Mouse (Mus musculus) retina, adult 2 months (tissue): Measurements from ENCODE around the gene Negr1.

Experiments
- DNase-seq: peaks from one replicate; pipeline ENCODE4 v3.0.0-alpha.2; 2012; ENCODE audit warnings: low read depth, low spot score

Negr1 gene

DNA sequence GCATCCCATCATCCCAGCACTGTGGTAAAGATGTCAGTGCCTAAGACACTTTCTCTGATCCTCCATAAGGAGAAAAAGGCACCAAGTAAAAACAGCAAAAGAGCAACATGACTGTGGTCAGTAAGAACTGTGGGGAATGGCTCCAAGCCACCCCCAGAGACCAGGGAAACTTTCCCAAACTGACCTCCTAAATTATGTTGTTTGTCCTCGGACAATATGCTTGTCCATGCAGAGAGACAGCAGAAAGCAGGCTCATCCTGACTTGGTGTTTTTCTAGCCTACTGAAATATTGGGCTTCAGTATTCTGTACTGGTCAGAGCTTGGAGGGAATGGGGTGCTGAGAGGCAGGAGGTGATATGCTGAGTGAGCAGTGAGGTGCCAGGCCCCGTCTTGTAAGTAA lies 647.8 kb downstream of the Negr1 start:
- DNase-seq: no peak

GRCm38 (mm10) chr3:157215937-157216719 lies 654.5 kb downstream of the Negr1 start:
- no peak for DNase-seq

GRCm38 (mm10) chr3:157217794-157218193 lies 656.2 kb downstream of the Negr1 start:
- no peak for DNase-seq

GRCm38 (mm10) chr3:157224920-157225319 lies 663.3 kb downstream of the Negr1 start:
- no peak for DNase-seq

GRCm38 (mm10) chr3:157232723-157233122 lies 671.1 kb downstream of the Negr1 start:
- peak; percentile 15 for DNase-seq

DNA sequence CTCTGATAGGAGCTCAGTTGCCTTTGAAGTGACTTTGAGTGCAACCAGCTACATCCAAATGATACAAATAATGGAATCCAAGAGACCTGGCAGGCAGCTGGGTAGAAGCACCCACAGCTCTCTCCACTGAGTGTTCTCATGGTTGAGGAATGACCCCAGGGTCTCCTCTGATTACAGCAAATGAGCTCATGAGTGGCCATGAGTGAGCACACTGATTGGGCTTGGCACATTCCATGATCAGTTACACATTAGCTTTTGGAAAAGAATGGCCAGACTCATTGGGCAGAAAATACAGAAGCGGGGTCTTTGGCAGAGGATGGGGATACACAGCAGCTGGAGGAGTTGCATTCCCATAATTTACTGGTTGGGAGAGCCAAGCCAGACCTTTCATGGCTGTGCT lies 678.6 kb downstream of the Negr1 start:
- no peak for DNase-seq

DNA sequence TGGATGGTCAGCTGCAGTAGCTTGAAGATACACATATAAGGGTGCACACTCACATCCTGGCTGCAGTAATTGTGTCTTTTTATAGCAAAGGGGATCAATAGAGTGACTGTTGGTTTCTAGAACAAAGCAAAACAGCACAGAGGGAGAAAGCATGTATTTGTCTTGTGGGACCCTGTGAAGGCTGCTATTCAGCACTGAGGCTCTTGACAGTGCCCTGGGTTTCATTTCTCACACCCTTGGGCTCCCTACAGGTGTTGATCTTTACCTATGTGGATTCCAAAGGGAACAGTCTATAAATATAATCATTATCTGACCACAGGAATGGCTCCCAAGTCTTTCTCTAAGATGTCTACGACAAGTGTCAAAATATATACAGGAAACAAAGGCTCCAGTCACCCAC lies 693.9 kb downstream of the Negr1 start:
- DNase-seq: no peak

DNA sequence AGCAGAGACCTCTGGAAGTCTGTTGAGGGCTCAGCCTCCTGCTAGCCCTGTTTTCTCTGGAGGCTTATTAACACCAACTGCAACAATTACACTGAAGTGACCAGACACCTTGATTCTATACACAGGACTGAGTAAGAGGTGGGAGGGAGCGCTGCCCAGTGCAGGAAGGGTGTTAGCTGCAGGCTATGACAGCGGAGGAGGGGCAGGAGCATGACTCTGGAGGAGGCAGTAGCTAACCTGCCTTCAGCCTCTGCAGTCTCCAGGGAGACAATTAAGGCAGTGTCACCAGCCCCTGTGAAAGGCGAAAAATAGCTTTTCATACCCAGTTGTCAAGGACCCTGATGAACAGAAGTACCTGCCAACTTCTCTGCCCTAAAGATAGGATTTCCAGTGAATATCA lies 694.3 kb downstream of the Negr1 start:
- DNase-seq: no peak

GRCm38 (mm10) chr3:157268742-157269141 lies 707.1 kb downstream of the Negr1 start:
- no peak for DNase-seq

DNA sequence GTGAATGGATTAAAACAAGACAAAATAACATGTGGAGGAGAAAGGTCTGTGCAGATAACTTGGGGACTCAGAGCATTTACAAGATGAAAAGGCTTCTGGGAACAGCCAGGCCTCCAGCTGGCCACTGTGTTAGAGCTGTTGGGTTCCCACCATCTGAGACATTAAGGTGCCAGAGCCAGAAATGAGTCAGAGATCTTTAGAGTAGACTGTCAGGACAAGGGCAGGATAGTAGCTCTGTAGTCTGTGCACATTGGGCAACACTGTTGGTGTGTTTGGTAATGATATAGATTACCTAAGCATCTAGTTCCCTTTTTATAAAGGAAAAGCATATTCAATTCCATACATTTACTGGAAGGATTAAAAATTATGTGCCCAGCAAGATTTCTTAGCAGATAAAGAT lies 710.8 kb downstream of the Negr1 start:
- no peak for DNase-seq

DNA sequence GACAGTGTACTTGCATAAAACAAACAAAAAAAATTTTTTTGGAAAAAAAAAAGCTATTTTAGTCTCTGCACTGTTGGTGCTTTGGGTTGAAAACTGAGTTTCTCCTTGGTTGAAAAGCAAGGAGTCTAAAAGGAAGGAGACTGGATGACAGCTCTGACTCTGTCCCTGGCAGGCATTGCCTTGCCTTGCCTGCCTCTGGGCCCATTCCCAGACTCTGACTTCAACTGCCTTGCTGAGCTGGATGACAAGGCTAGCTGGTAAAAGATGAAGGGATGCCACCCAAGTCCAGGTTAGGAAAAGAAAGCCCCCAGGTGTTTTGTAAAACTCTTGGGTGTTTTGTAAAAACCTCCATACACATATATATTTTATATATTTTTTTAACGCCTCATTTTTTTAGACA lies 712.5 kb downstream of the Negr1 start:
- DNase-seq: no peak

GRCm38 (mm10) chr3:157279717-157280116 lies 718.1 kb downstream of the Negr1 start:
- DNase-seq: no peak

- no peak for DNase-seq
Observed at GRCm38 (mm10) chr3:157281259-157281658, 719.7 kb downstream of the Negr1 start.

DNA sequence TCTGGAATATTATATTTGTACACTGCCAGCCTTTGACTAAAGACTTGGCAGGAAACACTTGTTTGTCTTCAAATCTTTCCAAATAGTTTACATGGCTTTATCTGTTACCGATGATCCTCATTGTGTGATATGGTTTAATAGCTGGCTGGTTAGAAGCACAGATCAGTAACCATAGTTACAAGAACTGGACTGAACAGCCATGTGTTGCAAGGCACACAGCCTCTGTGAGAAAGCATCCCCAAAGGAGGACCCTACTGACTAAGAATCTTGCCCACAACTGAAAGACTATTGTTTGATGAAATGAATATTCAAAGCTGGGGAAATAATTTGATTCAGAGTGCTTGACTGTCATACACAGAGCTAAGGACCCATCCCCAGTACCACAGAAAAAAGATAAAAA lies 729.7 kb downstream of the Negr1 start:
- DNase-seq: no peak

- no peak for DNase-seq
Observed at GRCm38 (mm10) chr3:157297216-157297615, 735.6 kb downstream of the Negr1 start.

DNA sequence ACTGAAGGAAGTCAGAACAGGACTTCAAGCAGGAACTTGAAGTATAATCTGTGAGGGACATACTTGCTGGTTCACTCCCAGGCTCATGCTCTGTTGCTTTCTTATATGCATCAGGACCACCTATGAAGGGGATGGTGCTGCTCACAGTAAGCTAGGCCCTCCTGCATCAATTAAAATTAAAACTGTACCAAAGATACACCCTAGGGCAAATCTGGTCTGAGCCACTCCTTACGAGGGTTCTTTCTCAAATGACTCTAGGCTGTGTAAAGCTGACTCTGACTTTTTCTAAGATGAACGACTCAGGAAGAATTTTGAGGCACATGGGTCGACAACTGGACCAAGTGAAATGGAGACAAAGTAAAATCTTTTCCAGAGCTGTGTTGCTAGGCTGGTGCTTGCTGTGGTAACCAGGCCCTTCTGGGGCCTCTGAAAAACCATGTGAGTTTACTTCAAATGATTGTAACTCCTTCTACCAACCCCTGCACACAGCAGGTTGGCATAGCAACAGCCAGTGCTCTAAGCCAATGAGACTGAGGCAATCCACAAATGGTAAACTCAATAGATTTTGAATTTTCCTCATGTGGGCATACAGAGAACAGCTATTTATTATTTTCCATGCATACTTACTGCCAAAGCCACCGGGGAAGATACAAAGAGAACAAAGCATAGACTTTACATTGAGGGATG lies 742.0 kb downstream of the Negr1 start:
- no peak for DNase-seq

- no peak for DNase-seq
Observed at GRCm38 (mm10) chr3:157321081-157321573, 759.5 kb downstream of the Negr1 start.

- DNase-seq: no peak
Observed at GRCm38 (mm10) chr3:157321834-157322233, 760.2 kb downstream of the Negr1 start.

GRCm38 (mm10) chr3:157334169-157334568 lies 772.6 kb downstream of the Negr1 start:
- DNase-seq: no peak

DNA sequence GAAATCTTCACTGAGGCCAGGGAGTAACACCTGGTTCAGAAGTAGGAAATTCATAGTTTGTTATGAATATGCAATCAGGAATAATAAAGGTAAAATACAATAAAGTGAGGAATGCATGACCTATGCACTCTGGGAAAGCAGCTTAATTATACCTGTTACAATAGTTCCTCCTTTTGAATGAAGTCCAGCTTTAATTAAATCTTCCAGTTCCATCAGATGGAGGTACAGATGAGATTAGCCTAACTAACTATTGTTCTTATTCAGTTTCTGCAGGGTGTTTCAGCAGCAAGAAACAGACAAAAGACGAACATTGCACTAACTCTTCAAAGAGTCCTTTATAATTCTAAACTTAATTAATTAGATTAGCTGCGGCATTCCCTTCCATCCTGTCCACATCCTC lies 787.9 kb downstream of the Negr1 start:
- DNase-seq: no peak

- no peak for DNase-seq
Observed at GRCm38 (mm10) chr3:157358905-157359304, 797.3 kb downstream of the Negr1 start.

GRCm38 (mm10) chr3:157359840-157360239 lies 798.2 kb downstream of the Negr1 start:
- no peak for DNase-seq
